Mouse (Mus musculus): Measurements from ENCODE around the gene Map7d2.

- TF ChIP-seq CTCF (IDR thresholded peaks at IDR 0.05; ENCODE audit: control insufficient read depth, insufficient read depth, insufficient replicate concordance, low read depth, low read length) (no peak), POLR2A (IDR thresholded peaks at IDR 0.05; ENCODE audit: control insufficient read depth, low read depth, low read length) (no peak)
Measured at GRCm38 (mm10) chrX:159388953-159389352, 25.4 kb upstream of the Map7d2 start.
